Mouse (Mus musculus): ENCODE data around the gene Bbs1. TPM values are rescaled to one million over a fixed set of nuclear protein-coding genes. Genes with fewer than 3 reads are reported as not detected.
"Not testable (repeated sequence)": the region's sequence is repeated elsewhere in the genome, so short reads cannot be mapped to it uniquely, and the experiment has no call there.

Gene Bbs1
- total RNA-seq, 1 experiment from 2014 or later, result 12.3 TPM

DNA sequence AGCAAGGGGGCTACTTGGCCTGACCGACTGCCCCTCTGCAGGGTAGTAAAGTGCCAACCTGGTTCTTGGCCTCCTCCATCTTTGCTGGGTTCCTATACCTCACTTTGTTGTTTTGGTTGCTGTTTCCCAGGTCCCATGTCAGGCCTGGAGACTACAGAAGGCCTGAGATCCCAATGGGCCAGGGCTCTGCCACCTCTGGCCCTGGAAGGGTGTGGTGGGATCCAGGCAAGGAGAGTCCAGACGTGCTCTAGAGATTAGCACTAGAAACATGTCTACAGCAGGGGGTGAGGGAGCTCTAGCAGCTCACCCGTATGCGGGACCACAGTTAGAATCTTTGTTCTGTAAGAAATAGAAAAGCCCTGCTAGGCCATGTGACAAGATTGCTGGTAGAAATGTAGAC, 22.5 kb downstream of the Bbs1 start:
- no peak for DNase-seq

DNA sequence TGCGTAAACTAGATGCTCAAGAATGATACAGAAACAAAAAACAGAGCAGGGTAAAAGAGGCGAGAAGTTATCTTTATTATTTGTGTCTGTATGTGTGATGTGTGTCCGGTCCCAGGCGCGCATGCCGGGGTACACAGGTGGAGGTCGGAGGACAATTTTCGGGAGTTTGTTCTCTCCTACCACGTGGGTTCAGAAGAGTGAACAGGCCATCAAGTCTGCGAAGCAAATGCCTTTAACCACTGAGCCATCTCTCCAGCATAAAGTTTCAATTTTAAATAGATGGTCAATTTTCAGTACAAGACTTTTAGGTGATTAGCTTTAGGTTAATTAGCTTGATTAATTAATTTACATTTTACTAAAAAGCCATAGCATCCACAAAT, 27.1 kb downstream of the Bbs1 start:
- no peak for DNase-seq

DNA sequence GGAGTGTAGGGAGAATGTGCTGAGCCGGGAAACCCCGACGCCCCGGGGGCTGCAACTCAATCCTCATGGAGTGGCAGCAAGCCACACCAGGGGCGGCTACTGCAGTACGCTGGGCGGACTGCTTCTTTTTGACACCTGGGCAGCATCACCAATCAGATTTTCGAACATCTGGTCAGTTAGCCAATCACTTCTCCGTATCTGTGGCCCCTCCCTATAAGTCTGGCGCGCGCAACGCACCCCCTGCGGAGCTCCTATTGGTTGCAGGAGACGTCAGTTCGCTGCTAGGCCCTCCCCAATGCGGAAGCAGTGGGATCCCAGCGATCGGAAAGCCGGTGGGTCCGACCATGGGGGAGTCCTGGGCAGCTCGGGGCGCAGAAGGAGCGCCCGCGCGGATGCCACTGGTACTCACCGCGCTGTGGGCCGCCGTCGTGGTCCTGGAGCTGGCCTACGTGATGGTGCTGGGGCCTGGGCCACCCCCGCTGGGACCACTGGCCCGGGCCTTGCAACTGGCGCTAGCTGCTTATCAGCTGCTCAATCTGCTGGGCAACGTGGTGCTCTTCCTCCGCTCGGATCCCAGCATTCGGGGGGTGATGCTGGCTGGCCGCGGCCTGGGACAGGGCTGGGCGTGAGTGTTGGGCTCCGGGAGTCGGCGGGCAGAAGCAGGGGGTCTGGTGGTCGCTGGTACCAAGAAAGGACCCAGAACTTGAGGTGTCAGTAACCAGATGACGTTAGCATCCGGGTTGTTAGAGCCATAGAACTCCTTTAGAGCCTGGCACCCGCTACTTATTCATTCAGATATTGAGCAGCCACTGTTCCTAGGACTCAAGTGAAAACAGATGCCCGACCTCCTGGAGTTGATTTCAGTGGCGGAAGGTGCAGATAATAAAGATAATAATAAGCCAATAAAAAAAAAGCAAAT, 27.8 kb downstream of the Bbs1 start, which contains the start of gene Zdhhc24:
Gene Zdhhc24 (plus strand): TSS at position 264 of the 919 bp plus-strand sequence.
- DNase-seq, result peak; percentile 96

DNA sequence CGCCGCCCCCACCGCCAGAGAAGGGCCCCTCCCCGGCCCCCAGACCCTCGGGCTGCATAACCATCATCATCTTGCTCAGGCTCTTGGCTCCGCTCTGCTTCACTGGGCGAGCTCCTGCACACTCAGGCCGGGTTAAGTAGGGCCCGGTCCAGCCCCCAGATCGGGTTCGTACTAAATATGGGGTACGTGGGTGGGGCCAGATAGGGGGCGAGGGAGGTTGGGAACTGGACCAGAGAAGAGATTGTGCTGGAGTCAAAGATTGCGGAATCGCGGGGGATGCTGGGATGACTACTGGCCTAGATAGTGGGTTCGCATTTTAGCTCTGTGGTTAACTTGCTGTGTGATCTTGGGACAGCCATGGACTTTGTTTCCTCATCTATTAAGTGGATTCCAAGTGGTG, 28.6 kb downstream of the Bbs1 start, which contains the start of gene Actn3:
Gene Actn3 (minus strand): TSS at position 125 of the 400 bp plus-strand sequence.
- no peak for DNase-seq

DNA sequence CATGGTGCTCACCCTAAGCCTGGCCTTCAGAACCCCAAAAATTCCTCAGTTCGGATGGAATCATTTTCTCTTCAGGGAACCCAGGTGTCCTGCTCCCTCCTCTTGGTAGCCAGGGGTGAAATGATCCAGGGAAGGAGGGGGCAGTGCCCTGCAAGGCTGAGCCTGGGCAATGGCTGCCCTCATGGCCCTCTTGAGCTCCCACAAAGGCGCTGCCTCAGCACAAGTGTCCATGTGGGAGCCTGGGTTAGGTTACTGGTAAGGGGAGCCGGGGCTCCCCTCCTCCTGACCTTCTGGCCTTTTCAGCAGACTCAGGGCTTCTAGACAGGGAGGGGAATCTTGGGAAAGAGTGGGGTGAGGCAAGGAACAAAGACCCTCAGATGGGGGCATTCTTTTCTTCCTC, 29.7 kb downstream of the Bbs1 start:
- DNase-seq, result no peak

DNA sequence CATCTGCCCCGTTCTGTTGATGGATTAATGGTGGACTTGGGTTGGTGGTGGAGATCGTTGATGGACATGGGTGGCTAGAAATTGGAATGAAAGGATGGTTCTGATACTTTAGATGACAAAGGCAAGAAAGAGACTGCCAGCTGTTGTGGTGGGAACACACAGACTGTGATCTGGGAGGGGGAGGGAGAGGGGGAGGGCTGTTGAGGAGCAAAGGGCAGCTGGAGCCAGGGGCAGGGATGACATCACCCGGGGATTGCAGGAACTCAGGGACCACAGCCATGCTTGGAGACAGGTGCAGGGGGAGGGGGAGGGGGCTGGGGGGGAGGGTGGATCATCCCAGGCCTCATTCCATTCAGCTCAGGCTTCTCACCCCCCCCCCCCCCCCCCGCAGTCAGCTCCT, 30.2 kb downstream of the Bbs1 start:
- no peak for DNase-seq

DNA sequence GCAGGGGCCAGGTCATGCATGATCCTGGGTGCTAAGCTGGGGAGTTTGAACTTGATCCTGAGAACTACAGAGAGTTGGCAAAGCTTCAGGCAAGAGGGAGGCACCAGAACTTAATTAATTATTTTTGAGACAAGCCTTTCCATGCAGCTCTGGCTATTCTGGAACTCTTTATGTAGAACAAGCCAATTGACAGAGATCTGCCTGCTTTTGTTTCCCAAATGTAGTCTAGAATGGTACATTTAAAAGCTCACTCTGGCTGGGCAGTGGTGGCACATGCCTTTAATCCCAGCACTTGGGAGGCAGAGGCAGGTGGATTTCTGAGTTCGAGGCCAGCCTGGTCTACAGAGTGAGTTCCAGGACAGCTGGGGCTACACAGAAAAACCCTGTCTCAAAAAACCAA, 31.8 kb downstream of the Bbs1 start:
- not testable (repeated sequence) for DNase-seq

DNA sequence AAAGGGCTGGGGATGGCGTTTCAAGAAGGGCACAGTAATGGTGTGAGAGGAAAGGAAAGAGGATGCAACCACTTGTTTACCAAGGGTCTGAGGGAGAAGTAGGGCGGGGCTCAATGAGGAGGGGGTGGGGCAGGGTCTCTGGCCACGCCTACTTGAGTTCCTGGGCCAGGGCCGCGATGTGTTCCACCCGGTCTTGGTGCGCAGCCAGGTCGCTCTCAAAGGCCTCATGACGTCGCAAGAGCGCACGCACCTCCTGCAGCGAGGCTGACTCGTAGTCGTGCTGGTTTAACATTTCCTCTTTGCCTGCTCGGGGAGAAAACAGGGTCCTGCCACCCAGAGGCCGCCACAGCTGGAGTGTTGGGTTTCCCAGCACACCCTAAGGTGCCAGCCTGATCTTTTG, 41.3 kb downstream of the Bbs1 start:
- peak; percentile 46 for DNase-seq

DNA sequence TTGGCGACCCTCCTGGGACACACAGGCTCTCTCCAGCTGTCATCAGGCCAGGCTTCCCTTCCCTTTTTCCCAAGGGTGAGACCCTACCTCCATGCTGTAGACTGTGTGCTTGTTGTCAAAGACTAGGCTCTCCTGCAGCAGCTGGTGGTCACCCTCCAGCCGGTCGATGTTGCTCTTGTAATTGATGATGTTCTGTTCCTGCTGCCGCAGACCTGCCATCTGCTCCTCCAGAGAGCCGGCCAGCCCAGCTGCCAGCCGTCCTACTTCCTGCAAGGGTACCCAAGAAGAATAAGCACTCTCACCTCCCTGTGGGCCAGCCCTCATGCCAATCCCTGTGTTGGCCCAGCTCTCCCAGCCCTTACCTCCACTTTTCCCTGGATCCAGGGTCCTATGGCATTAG, 43.4 kb downstream of the Bbs1 start:
- no peak for DNase-seq

DNA sequence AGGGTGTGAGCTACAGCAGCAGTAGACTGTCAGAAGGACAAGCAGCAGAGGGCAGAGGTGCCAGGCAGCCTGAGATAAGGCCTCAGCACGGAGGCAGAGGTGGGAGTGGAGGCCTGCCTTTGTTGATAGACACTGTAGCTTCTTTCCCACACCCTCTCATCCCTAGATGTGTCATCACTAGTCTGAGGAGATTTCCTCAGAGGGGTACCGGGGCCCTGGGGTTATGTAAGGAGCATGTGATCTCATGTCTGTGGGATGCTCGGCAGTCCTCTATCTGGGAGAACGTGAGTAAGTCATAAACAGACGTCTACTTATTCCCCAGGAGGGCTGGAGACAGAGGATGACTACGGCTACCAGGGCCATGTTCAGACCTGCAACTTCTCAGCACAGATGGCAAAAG, 47.3 kb downstream of the Bbs1 start:
- no peak for DNase-seq

DNA sequence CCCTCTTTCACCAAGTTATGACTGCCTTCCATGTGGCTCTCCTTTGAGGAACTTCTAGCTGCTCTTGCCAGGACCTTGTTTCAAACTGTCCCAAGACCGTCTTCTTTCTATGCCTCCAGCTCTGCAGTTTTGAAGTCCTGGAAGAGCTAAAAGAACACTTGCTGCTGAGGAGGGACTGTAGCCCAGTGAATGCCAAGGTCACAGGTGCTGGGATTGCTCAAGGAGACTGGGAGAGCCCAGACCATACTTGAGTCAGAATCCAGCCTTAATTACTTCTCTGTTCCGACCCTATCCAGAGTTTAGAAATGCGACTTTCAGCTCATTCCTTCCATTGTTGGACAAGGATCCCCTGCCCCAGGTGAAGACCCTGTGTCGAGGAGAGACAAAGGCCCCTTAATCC, 50.5 kb downstream of the Bbs1 start:
- no peak for DNase-seq

DNA sequence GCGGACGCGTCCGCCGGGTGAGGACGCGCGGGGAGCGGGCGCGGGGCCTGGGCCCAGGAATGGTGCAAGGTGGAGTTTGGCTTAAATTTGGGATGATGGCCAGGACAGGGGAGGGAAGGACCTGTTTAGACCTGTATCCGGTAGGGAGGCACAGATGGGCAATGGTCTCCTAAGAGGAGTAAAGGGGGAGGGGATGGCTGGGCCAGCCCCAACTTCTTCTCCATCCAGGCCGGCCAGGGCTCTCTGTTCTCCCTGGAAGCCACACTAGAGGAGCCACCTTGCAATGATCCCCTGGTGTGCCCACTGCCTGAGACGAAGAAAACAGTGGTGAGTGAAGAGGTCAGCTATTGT, 51.0 kb downstream of the Bbs1 start:
- no peak for DNase-seq

DNA sequence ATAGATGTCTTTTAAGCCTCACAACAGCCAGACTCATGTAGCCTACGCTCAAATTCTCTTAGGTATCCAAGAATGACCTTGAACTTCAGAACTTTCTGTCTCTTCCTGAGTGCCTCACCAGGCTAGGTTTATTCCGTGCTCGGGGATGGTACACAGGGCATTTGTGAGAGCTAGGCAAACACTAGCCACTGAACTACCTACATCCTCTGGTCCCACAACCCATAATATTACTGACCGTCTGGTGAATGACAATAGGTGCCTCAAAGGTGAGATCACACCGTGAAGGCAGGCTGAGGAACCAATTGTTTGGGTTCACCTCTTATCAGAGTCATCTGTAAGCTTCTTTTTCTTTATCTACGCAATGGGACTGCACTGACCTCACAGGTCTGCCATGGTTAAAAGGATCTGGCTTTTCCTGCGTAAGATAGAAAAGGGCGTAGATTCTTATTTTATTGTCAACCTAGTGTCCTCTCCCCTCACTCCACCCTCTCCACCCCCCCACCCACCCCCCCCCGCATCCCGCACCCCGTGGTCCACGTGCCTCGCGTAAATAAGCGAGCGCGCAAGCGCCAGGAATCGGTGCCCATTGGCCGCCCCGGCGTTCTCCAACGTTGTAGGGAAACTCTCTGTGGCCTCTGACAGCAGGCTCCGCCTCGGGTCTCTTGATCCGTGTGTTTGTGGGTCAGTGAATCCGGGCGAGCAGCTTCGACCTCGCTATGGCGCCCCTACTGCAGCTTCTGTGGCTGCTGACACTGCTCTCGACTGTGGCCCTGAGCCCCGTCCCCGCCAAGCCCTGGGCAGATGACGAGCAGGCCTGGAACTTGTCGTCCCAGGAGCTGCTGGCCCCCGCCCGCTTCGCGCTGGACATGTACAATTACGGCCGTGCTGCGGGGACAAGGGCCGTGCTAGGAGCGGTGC, 51.6 kb downstream of the Bbs1 start, which contains the start of gene Ctsf:
Gene Ctsf (plus strand): TSS at position 579 of the 918 bp plus-strand sequence.
- DNase-seq, result peak; percentile 95

DNA sequence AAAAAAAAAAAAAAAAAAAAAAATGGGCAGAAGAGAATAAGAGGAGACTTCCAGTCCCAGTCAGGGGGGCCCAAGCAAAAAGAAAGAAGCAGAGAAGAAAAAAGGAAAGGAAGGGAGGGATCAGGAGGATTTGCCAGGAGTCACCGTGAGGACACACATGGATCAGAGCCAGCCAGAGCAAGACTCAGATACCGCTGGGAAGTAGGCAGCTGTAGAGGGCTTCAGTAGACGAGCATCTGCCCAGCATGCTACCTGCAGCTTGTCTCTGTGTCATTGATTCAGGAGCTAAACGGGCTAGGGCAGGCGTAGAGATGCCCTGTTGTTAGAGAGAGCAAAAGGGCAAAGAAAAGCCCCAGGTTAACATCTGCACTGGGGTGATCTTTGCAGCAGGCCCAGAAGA, 56.1 kb downstream of the Bbs1 start:
- no peak for DNase-seq

DNA sequence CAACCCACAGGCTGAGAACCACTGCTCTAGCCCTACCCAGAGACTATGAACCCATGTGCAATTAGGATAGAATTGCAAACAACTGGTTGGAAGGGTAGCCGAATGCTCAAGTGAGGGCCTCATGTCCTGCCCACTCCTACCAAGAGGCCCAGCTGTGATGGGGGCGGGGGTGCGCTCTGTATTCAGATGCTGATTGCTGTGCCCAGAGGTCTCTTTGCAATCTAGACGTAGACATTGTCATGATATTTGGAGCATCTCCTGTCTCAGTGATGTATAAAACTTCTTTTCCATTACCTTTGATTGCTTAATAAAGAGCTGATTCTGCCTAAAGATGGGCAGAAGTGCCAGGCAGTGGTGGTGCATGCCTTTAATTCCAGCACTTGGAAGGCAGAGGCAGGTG, 56.6 kb downstream of the Bbs1 start:
- no peak for DNase-seq

DNA sequence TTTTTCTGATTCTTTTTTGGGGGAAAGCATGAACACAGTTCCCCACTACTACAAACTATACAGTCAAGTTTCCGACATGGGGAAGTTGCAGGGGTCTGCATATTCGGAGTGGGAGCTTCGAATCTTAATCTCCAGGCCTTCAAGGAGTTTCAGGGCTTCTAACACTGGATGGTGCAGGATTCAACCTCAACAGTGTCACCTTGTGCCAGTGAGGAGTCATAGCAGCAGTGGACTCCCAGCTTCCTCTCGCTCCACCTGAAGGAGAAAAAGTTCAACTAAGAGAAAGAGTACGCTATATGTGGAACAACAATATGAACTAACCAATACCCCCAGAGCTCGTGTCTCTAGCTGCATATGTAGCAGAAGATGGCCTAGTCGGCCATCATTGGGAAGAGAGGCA, 58.9 kb downstream of the Bbs1 start:
- no peak for DNase-seq

DNA sequence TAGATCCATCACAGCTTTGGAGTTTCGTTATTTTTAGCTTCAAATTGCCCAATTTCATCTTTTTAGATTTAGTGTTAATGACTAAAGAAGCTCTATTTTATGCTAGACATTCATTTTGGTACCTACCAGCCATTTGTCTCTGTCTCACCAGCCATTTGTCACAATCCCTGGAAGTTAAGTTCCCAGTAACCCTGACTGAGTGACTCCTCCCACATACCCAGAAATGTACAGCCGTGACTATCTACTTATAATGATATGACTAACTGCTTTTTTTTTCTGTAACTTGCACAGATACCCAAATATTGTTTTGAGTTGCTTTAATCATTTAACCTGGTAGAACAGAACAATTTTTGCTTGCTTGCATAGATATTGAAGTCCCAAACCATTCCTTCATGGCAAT, 60.6 kb downstream of the Bbs1 start:
- no peak for DNase-seq

DNA sequence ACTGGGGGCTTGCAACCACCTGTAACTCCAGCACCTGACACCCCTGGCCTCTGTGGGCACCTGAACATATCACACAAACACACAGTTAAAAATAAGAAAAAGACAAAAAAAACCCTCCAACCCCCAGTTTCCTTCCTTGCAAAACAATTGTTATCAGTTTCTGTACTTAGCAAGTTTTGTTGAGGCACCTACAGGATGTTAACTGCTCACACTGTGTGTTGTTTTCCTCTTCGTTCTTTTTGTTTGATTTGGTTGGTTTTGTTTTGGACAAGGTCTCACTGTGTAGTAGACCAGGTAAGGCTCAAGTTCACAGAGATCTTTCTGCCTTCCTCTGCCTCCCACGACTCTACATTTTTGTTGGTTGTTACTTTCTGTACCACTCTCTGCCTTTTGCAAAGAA, 63.8 kb downstream of the Bbs1 start:
- no peak for DNase-seq

DNA sequence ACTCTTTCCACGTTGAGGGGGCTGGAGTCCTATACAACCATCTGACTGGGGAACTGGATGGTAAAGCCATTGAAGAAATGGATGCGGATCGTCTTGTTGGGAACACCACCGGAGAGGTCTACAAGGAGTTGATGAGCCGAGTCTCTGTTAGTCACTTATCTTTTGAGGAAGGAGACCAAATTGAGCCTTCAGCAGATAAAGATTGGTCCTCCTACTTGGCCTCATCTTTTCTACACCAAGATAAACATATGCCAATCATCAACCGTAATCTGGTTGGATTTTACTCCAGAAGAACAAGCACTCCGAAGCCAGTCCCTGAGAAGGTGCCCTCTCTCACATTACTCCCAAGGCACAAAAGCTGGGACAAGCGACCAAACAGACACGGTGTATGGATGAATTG, 65.6 kb downstream of the Bbs1 start:
- no peak for DNase-seq

DNA sequence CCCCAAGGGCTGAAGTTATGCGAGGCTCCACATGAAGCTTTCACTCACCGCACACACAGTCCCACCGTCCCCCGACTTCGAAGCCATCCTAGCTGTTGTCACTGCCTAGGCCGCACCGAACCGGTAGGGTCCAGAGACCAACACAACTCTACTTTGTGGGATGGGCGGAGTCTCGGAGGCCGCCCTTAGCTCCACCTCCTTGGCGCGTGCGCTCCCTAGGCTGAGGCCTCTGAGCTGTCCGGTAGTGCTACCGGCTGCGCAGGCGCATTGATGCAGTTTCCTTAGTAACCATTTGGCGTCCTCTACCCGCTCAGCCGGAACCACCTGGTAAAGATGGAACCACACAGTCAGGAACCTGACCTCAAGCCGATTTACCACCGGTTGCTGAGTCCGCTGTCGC, 67.3 kb downstream of the Bbs1 start, which contains the start of the genes Ccs and Ccdc87:
Gene Ccs (minus strand): TSS at position 184 of the 400 bp plus-strand sequence.
Gene Ccdc87 (plus strand): TSS at position 218 of the 400 bp plus-strand sequence.
- DNase-seq, result peak; percentile 98

DNA sequence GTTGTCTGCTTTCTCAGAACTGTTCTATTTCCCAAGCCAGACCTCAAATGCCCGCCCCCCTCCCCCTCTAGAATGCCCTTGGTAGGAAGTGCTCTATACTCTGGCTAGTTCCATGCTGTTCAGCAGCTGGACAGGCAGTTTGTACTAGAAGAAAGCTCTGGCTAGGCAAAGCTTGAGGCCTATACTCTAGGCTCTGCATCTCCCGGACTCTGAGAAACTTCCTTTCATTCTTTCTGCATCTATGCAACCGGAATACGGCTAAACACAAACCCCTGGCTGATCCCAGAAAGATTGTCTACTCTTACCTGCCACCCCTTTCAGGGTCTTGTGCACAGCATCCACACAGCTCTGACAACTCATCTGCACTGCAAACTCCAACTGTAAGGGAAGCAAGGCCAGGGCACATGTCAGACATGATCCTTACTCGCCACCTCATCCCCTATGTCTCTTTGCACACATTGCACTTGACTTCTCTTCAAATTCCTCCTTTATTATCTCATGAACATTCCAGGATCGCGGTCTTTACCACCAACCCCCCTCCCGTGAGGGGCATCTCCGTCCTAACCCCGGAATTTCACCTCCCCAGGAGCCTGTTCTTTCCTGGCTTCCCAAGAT, 67.8 kb downstream of the Bbs1 start:
- no peak for DNase-seq

DNA sequence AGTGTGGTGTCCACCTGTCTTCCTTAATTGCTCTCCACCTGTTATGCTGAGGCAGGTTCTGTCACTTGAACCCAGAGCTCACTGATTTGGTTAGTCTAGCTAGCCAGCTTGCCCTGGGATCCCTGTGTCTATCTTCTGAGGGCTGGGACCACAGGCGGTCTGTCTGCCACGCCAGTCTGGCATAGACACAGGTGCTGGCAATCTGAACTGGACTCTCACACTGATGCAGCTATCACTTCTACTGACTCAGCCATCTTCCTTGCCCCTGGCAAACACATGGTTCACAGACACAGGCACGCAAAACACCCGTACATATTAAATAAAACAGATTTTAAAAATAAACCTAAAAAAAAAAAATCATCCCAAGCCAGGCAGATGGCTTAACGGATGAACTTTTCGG, 69.4 kb downstream of the Bbs1 start:
- no peak for DNase-seq
